Mouse (Mus musculus): ENCODE data around the gene AA986860.

The AA986860 gene

GRCm38 (mm10) chr1:130731741-130732337, at the start of gene AA986860:
TSS of gene AA986860 (plus strand) at chr1:130731976.
- peak; percentile 44 to 63 for DNase-seq (ENCODE audit: low spot score in 2 of 2)

GRCm38 (mm10) chr1:130683905-130684304, 47.9 kb upstream of the AA986860 start:
- no peak for DNase-seq (ENCODE audit: low spot score in 2 of 2)

DNA sequence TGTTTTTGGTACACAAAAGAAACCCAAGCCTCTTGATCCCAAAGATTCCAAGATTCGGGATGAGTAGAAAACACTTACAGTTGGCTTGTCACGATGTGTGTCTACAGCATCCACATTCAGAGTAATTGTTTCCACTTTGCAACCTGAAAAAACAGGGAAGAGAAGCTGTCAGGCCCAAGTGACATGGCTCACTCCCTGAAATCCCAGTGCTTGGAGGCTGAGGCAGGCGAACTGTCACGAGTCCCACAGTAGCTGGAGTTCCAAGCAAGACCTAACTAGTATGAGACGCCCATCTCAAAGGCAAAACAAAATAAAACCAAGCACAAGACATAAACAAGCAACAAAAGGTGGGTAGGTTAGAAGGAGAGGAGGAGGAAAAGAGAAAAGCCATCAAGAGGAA, 33.2 kb upstream of the AA986860 start:
- no peak for DNase-seq (ENCODE audit: low spot score in 2 of 2)

DNA sequence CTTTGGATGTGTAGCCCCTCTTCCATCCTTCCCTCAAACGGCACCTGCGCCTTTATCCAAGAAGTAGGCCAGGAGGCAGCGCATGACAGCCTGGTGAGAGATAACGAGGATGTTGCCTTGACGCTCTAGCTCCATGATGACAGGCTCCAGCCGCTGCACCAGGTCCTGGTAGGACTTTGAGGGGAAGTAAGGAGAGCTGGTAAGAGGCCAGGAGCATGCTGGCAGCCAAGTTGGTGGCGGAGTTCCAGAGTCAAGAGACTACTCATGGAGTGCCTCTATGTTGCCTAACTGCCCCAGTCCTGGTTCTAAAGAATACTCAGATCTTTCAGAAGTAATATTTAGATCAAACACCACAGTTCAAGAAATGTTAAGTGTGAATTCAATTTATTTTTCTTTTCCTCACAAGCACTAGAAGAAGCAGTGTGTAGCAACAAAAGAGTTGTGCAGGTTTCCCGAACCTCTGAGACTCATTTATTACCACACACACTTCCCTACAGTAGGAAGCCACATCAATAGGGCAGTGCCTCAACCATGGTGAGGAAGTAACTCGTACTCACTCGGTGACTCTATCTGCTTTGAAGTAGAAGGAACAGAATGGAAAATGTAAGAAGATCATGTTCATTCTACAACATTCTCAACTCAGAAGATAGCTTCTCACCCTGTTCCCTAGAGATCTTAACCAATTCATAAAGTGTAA, 31.7 kb upstream of the AA986860 start:
- no peak for DNase-seq (ENCODE audit: low spot score in 2 of 2)

DNA sequence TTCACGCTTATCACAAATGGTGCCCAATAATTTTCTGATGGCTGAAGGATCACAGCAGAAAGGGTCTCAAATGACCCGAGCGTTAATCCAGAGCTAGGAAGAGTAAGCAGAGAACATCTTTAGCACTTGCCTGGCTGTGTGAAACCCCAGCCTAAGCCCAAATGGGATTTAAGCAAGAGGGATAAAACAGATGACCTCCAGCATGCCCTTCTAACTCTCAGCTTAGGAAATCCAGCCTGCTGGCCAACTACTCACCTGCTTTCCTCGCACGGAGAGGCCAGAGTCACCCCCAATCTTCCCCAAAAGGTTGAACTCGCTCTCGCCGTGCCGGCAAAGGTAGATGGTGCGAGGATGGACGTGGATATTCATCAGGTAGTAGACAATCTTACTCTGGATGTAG, 29.8 kb upstream of the AA986860 start:
- no peak for DNase-seq (ENCODE audit: low spot score in 2 of 2)

- no peak for DNase-seq (ENCODE audit: low spot score in 2 of 2)
Measured at GRCm38 (mm10) chr1:130703613-130704012, 28.2 kb upstream of the AA986860 start.

- no peak for DNase-seq (ENCODE audit: low spot score in 2 of 2)
Measured at GRCm38 (mm10) chr1:130710283-130711080, 21.3 kb upstream of the AA986860 start.

GRCm38 (mm10) chr1:130714046-130714445, 17.7 kb upstream of the AA986860 start:
- no peak for DNase-seq (ENCODE audit: low spot score in 2 of 2)

DNA sequence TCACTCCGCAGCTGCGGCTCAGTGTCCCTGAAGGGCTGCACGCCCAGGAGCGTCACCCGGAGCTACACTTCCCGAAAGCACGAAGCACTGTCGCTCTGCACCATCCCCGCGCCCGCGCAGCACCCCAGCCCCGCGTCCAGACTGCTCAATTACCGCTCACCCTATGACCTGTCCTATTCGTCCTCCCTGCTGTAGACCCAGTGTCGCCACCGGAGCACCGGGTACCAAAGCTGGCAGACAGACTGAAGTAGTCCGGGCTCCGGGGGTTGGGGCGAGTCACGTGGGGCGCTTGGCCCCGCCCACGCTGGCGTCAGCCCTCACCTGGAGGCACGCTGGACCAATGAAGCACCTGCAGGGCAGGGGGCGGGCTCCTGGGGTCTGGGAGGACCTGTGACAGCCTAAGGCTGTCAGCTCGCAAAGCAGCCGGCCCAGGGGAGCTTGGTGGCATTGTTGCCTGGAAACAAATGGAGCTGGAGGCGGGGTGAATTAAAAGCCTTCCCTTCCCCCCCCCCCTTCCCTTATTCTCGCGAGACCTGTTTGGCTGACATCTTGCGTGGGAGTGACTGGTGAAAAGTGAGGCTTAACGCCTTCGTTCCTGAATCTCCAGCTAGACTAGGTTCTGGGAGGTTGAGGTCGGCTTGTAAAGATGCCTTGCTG, 16.1 kb upstream of the AA986860 start, which contains the start of gene Gm29427:
Gene Gm29427, minus strand, starts transcription at position 239 of the 657 bp plus-strand sequence.
- DNase-seq (ENCODE audit: low spot score in 2 of 2), result peak; percentile 92 to 95

- peak in 1 of 2 experiments; percentile 18 for DNase-seq (ENCODE audit: low spot score in 2 of 2)
Measured at GRCm38 (mm10) chr1:130716218-130716512, 15.6 kb upstream of the AA986860 start.

- peak; percentile 53 to 82 for DNase-seq (ENCODE audit: low spot score in 2 of 2)
Measured at GRCm38 (mm10) chr1:130716513-130717290, 15.1 kb upstream of the AA986860 start.

DNA sequence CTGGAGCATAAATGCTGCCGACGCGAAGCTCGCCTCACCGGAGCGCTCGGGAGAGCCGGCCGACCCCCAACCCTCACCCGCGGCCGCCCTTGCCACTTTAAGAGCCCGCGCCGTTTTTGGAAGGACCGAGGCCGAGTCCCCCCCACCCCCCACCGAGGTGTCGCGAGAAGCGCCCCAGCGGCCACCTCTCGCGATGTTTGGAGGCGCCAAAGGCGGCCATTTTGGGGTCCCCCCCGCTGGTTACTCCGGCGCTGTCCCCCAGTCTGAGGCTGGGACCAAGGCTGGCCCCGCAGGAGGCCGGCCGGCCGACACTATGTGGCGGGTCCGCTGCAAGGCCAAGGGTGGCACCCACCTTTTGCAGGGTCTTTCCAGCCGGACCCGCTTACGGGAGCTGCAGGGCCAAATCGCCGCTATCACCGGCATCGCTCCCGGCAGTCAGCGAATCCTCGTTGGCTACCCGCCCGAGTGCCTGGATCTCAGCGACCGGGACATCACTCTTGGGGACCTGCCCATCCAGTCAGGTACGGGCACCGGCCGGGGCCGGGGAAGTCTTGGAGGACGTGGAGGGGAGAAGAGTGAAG, 14.4 kb upstream of the AA986860 start, which contains the start of gene Yod1:
Gene Yod1, plus strand, starts transcription at position 37 of the 581 bp plus-strand sequence.
- peak; percentile 91 to 97 for DNase-seq (ENCODE audit: low spot score in 2 of 2)

DNA sequence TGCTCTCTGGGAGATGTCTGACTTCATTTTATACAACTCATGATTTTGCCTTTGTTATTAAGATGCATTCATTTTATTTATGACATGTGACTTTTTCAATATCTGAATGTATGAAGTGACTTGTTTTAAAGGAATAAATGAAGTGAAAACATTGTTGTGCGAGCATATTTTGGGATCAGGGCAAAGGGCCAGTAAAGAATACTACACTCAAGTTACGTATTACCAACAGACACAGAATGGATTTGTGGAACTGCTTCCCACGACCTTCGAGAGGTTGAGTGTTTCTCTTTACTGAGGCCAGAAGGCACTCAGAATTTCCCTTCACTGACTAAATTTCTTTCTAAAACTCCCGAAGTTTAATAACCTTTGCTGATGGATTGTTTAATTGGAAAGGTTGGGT, 7.6 kb upstream of the AA986860 start:
- DNase-seq (ENCODE audit: low spot score in 2 of 2), result no peak

DNA sequence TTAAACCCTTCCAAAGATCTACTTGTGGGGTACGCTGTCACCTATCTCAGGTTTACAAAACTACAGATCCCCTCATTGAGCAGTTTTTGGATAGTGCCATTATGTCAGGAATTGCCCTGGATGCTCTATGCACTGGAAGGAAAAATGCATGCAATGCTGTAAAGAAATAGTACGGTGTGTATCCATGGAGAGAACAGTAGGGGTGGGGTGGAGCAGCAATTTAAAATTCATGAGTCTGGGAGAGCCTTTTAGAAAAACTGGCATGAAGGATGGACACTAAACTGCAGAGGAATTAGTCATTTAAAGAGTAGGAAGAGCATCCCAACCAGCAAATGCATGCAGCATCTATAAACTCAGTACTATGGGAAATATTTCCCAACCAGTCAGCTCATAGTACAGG, 5.4 kb upstream of the AA986860 start:
- DNase-seq (ENCODE audit: low spot score in 2 of 2), result no peak

GRCm38 (mm10) chr1:130728070-130728469, 3.7 kb upstream of the AA986860 start:
- DNase-seq (ENCODE audit: low spot score in 2 of 2), result no peak

DNA sequence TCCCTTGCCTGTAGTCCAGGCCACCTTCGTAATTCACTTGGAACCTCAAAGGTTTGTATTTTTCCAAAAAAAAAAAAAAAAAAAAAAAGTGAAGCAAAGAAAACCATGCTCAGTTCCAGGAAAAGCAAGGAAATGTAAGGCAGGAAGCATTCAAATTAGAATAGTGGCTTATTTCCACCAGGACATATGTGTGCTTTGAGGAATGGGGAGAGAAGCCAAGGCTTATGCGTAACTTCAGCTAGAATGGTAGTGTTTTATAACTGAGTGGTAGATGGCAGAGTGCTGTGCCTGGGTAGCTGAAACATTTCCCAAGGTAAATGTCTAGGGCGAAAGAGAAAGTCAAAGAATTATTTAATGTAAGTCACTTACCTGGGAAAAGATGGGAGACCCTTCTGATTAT, 3.1 kb upstream of the AA986860 start:
- DNase-seq (ENCODE audit: low spot score in 2 of 2), result no peak

- no peak for DNase-seq (ENCODE audit: low spot score in 2 of 2)
Measured at GRCm38 (mm10) chr1:130729153-130729552, 2.6 kb upstream of the AA986860 start, which contains the start of gene Pfkfb2. TSS of gene Pfkfb2 (minus strand) at chr1:130729253.

DNA sequence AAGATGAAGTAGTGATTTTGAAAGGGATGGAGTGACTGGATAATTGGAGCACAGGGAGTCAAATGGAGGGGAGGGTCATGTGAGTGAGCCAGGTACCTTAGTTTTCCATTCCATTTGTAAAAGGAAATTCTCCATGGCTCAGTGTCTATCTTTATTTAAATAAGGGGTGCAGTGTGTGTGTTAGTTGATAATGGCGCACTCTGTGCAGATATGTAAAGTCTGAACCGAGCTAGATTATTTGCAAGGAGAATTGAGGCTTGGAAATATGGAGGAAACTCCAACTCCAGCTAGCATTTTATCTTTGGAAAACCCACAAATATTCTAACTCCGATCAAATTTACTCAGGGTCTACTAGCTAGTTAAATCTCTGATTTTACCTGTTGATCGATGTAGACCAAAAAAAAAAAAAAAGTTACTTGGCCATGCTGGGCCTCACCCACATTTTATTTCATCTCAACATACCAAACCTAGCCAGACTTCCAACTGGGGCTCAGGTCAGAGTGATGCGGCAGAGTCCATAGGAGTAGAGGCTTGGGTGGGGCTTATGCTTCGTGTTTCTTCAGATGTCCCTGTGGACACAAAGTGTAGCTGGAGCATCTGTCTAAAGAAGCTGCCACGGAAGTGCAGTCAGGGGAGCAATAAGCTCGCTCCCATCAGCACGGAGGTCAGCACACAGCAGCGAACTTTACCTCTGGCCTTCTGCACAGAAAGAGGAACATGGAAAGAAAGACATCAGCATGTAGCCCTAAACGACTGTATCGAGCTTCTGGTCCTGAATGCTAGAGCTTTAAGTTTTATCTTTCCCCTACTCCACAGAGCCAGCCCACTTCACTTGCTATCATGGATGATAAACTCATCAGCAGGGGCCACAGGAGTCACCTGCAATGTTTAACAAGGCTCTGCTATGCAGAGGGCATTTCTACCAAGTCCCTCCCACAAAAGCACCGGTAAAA, 1.2 kb downstream of the AA986860 start:
- peak in 1 of 2 experiments; percentile 56 for DNase-seq (ENCODE audit: low spot score in 2 of 2)

DNA sequence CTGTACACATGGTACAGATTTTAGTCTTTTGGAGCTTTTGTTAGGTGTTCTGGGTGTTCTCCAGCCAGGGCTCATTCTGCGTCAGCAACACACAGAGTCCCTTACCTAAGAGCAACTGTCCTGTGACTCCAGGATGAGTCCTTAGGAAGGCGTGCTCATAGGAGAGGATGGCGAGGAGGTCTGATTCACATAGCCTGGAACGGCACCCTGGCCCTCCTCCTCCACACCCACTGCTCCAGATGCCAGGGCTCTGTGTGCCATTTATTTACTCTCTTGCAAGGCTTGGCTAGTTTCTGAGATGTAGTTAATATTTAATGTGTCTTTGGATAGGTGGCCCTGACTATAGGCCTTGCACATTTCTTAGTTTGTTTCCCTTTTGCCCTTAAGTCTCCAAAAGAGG, 1.9 kb downstream of the AA986860 start:
- DNase-seq (ENCODE audit: low spot score in 2 of 2), result peak in 1 of 2 experiments; percentile 55

- peak in 1 of 2 experiments; percentile 46 for DNase-seq (ENCODE audit: low spot score in 2 of 2)
Measured at GRCm38 (mm10) chr1:130734452-130734851, 2.7 kb downstream of the AA986860 start.
